Mouse (Mus musculus): ENCODE measurements at regions not wholly inside any gene's neighbourhood (a gene's known extent, or its start where the extent isn't known, plus 50 kb on each side); places are given as distances from the start of the nearest gene placed in this dataset.

- TF ChIP-seq CTCF (conservative IDR thresholded peaks at IDR 0.05; ENCODE audit: insufficient read depth, insufficient read length, low read depth, low read length) (no peak), POLR2A (IDR thresholded peaks at IDR 0.05; ENCODE audit: low read depth, low read length) (no peak)
Observed at GRCm38 (mm10) chr6:51172331-51172791, 260.1 kb upstream of the Nfe2l3 start.

Data from kidney, adult 2 months (tissue).